Mouse (Mus musculus) ES-E14 (cell line): ENCODE data around the gene Gja1. TPM values are rescaled to one million over a fixed set of nuclear protein-coding genes. Genes with fewer than 3 reads are reported as not detected.
A peak's percentile ranks its signal among the peaks of the same experiment; 100 is the strongest.

Experiments used
- DNase-seq: peaks from one replicate; pipeline ENCODE4 v3.0.0-alpha.2; 2013; ENCODE audit warnings: low read depth, low spot score
- H3K27ac ChIP-seq: 2 replicates; pipeline ENCODE4 v1.5.1; 2012; ENCODE audit warnings: low read depth, mild to moderate bottlenecking, low read length, moderate library complexity, mixed read lengths; ENCODE audit not compliant: poor library complexity, insufficient read depth, severe bottlenecking
- H3K36me3 ChIP-seq: 2 replicates; pipeline ENCODE4 v1.6.1; 2012; ENCODE audit warnings: mild to moderate bottlenecking, low read length, moderate library complexity, mixed read lengths; ENCODE audit not compliant: control insufficient read depth, poor library complexity, insufficient read depth, severe bottlenecking
- H3K4me1 ChIP-seq, 2 experiments: fragments of 150-350 bp in 1 of 2; sonication (generic) in 1 of 2; 2 replicates each; pipeline ENCODE4 v1.6.1; 2012; ENCODE audit warnings: low read length in 2 of 2, mild to moderate bottlenecking in 1 of 2, mixed read lengths in 1 of 2; ENCODE audit not compliant: control insufficient read depth in 2 of 2, insufficient read depth in 2 of 2, poor library complexity in 1 of 2
- H3K4me3 ChIP-seq, 2 experiments: fragments of 150-350 bp in 1 of 2; sonication (generic) in 1 of 2; 2 replicates each; pipeline ENCODE4 v1.5.1; 2012; ENCODE audit warnings: low read length in 2 of 2, low read depth in 1 of 2, mild to moderate bottlenecking in 1 of 2, mixed read lengths in 1 of 2; ENCODE audit not compliant: insufficient read depth in 1 of 2, poor library complexity in 1 of 2, severe bottlenecking in 1 of 2
- H3K9ac ChIP-seq: 2 replicates; pipeline ENCODE4 v1.6.1; 2012; ENCODE audit warnings: low read depth, mild to moderate bottlenecking, low read length, mixed read lengths; ENCODE audit not compliant: poor library complexity, insufficient read depth, severe bottlenecking
- H3K9me3 ChIP-seq: fragments of 150-350 bp; sonication (generic); 2 replicates; pipeline ENCODE4 v1.6.1; 2012; ENCODE audit warnings: low read depth, mild to moderate bottlenecking, low read length; ENCODE audit not compliant: control insufficient read depth, insufficient read depth
- CHD2 ChIP-seq: IDR thresholded peaks from 2 replicates; pipeline ENCODE4 v1.6.1; 2014; ENCODE audit warnings: mild to moderate bottlenecking, low read depth, low read length, inconsistent platforms
- HCFC1 ChIP-seq: IDR thresholded peaks from 2 replicates; pipeline ENCODE4 v1.6.1; 2012; ENCODE audit warnings: low read length, inconsistent platforms, borderline replicate concordance; ENCODE audit not compliant: insufficient read depth
- MAFK ChIP-seq: IDR thresholded peaks from 2 replicates; pipeline ENCODE4 v1.6.1; 2014; ENCODE audit warnings: mild to moderate bottlenecking, low read depth, low read length, inconsistent platforms; ENCODE audit not compliant: insufficient read depth
- ZC3H11A ChIP-seq: IDR thresholded peaks from 2 replicates; pipeline ENCODE4 v1.6.1; 2012; ENCODE audit warnings: low read depth, mild to moderate bottlenecking, inconsistent platforms, low read length, borderline replicate concordance
- ZNF384 ChIP-seq: IDR thresholded peaks from 2 replicates; pipeline ENCODE4 v1.6.1; 2012; ENCODE audit warnings: low read depth, low read length, inconsistent platforms
- in situ Hi-C, 2 experiments: fragments of 600-800 bp; cut with MboI; formaldehyde crosslinking; loops; one replicate each; pipeline ENCODE4 v1.15.1; 2025; ENCODE audit warnings: low sequenced_read_pairs in 2 of 2, inconsistent platforms in 1 of 2; ENCODE audit not compliant: unreplicated experiment in 2 of 2
- total RNA-seq: library from RNA; depleted of rRNA; stranded (reverse); fragments of 300-350 nt; gene quantifications from 2 replicates; pipeline ENCODE4 v1.2.3, GENCODE M21; 2012

Gene Gja1
- total RNA-seq, 1 experiment, result 156 TPM

- Histone ChIP-seq H3K4me1 (peaks cover 6 to 20% of the 10 kb centered on the region in 2 experiments; a peak in 3 of 4 replicates), H3K36me3 (no peaks in the 10 kb centered on the region), H3K27ac (peak overlapping the region; percentile 69), H3K9me3 (no peaks in the 10 kb centered on the region), H3K4me3 (no peak overlapping the region), H3K9ac (no peak overlapping the region)
- TF ChIP-seq CHD2, result peak; percentile 55; the same call in 1 of the 2 replicates
- no peak for TF ChIP-seq ZC3H11A
- in situ Hi-C loops, result no loop called here
- DNase-seq, result peak; percentile 88
Measured at GRCm38 (mm10) chr10:56426369-56426768, 49.2 kb downstream of the Gja1 start.

- Histone ChIP-seq H3K27ac (no peak overlapping the region; the same call in 1 of the 2 replicates), H3K4me1 (peaks cover 11 to 23% of the 10 kb centered on the region in 2 experiments; a peak in 3 of 4 replicates), H3K36me3 (no peaks in the 10 kb centered on the region), H3K9me3 (no peaks in the 10 kb centered on the region), H3K9ac (no peak overlapping the region), H3K4me3 (no peak overlapping the region)
- no peak for DNase-seq
- in situ Hi-C loops, result no loop called here
- TF ChIP-seq CHD2 (no peak), MAFK (no peak), HCFC1 (no peak), ZNF384 (no peak), ZC3H11A (no peak)
Measured at GRCm38 (mm10) chr10:56427382-56427781, 50.3 kb downstream of the Gja1 start.

- TF ChIP-seq ZNF384, result no peak
- Histone ChIP-seq H3K9me3 (no peaks in the 10 kb centered on the region), H3K9ac (no peak overlapping the region), H3K4me1 (peaks cover 11 to 25% of the 10 kb centered on the region in 2 experiments; a peak in 3 of 4 replicates), H3K27ac (no peak overlapping the region), H3K36me3 (no peaks in the 10 kb centered on the region), H3K4me3 (no peak overlapping the region)
- DNase-seq, result no peak
- in situ Hi-C loops, result no loop called here
Measured at GRCm38 (mm10) chr10:56427827-56428226, 50.7 kb downstream of the Gja1 start.

GRCm38 (mm10) chr10:56429011-56429410, 51.9 kb downstream of the Gja1 start:
- no peaks in the 10 kb centered on the region for H3K36me3 ChIP-seq
- in situ Hi-C loops, result no loop called here
- no peak for DNase-seq
- H3K9me3 ChIP-seq, result no peaks in the 10 kb centered on the region
- H3K4me1 ChIP-seq, result peaks cover 11 to 25% of the 10 kb centered on the region in 2 experiments; a peak in 3 of 4 replicates
- no peak overlapping the region for H3K4me3 ChIP-seq
- peak overlapping the region; percentile 15; the same call in 1 of the 2 replicates for H3K27ac ChIP-seq
- H3K9ac ChIP-seq, result no peak overlapping the region
- TF ChIP-seq CHD2 (no peak), MAFK (peak; percentile 44)

GRCm38 (mm10) chr10:56431600-56432389, 54.7 kb downstream of the Gja1 start:
- TF ChIP-seq ZC3H11A, result no peak
- DNase-seq, result no peak
- no peaks in the 10 kb centered on the region for H3K36me3 ChIP-seq
- peak overlapping the region; percentile 29 to 40 for H3K4me3 ChIP-seq
- peak overlapping the region; percentile 46 for H3K9ac ChIP-seq
- in situ Hi-C loops, result no loop called here
- H3K9me3 ChIP-seq, result no peaks in the 10 kb centered on the region
- H3K27ac ChIP-seq, result peak overlapping the region; percentile 80
- H3K4me1 ChIP-seq, result peaks cover 9 to 10% of the 10 kb centered on the region in 2 experiments; a peak in 3 of 4 replicates
